Mouse (Mus musculus): ENCODE measurements around the gene Zc2hc1b. TPM values are rescaled to one million over a fixed set of nuclear protein-coding genes. Genes with fewer than 3 reads are reported as not detected.

The Zc2hc1b gene
- total RNA-seq, 2 experiments from 2014 or later, result not detected

DNA sequence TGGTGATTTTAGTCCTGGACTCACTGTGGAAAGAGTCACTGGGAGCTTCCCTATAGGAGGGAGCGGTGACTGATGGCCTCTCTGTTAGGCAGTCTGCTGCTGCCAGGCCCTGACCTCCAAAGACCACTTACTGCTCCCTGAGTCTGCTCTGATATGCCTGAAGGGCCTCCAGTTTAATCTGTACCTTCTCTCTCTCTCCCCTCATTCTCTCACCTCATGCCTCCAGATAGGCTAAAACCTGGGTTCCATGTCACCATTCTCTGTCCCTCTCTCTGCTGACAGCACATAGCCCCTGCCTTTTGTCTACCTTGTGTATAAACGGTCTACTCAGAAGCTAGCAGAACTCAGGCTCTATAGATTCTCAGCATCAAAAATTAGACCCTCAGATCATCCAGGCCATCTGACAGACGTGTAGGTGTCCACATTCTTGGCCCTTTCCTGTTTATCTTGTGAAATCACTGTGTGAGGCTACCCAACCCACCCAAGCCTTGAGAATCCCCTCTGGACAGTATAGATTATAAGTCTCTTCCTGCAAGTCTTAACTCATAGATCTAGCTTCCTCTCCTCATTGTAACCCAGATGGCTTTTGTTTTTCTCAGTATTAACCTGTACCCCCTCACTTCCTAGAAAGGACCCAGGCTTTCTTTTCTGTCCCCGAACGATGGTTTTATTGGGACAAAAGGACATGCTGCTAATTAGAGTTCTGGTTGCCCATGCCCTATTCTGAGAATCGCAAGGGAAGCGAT, 59.6 kb downstream of the Zc2hc1b start:
- no peak for ATAC-seq (replicated peaks; ENCODE audit: low FRiP score, poor library complexity, severe bottlenecking)

DNA sequence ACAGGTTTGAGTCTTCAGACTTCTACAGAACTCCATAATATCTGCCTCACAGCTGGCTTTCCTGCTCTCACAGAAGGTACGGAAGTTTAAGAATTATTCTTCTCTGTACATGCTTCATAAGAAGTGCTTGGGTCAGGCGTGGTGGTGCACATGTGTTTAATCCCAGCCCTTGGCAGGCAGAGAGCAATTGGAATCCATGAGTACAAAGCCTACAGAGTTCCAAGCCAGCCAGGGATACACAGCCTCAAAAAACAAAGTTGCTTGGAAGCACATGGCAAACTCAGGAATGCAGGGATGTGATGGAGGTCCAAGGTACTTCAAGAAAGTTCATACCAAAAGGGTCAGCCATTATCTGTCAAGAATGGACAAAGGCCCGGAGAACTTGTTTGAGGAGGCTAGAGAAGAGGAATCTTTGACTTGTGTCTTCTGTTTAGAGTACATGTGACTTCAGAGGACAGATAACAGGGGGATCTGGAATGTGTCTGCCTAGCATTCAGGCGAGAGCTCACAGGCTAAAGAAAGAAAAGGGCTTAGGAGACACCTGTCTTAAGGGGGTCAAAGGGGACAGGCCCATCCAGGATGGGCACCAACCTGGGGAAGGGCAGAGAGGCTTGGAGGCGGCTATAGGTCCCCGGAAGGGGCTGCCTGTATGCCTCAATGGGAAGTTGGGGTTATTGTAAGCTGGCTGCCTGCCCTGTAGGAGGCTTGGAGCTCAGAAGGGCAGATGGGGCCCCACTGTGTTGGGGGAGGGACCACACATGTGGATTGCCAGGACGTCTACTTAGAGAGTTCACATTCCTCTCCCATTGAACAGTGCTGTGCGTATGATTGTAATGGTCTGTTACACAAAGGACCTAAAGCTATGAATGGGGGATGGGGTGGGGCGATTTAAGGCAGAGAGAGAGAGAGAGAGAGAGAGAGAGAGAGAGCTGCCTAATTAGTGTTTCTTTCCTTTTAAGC, 60.8 kb downstream of the Zc2hc1b start:
- ATAC-seq (replicated peaks; ENCODE audit: low FRiP score, poor library complexity, severe bottlenecking), result no peak

DNA sequence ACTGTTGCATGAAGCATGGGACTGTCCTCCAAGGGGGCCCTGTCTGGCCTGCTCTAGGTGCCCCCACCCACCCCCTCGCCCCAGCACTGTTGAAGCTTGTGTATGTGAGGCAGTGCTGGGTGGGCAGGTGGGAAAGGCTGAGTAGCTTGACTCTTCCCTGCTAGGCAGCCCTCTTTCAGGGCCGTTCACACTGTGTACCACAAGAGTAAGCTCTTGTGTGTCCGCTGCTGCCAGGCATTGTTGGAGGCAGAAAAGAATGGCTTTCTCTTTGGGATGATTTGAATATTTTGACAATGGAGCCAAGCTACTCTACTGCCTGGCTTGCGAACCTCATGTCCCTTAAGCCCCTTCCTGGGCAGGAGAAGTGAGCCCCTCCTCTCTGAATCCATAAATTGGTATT, 62.8 kb downstream of the Zc2hc1b start:
- no peak for ATAC-seq (replicated peaks; ENCODE audit: low FRiP score, poor library complexity, severe bottlenecking)

DNA sequence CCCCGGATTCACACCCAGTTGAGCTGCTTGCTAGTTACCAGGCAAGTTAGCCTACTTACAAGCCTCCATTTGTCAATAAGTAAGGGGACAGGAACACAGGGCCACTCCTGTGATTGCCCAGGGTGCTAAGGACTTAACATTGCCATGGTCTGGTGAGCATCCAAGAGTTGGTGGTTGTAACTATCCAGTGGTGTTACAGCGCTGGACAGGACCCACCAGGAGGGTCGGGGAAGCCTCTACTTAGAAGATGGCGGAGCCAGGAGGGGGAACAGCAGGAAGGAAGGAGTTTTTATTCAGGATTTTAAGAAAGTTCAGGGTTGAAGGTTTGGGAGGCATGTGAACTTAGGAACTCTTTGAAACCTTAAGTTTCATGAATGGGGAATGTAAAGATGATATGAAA, 64.2 kb downstream of the Zc2hc1b start:
- no peak for ATAC-seq (replicated peaks; ENCODE audit: low FRiP score, poor library complexity, severe bottlenecking)

DNA sequence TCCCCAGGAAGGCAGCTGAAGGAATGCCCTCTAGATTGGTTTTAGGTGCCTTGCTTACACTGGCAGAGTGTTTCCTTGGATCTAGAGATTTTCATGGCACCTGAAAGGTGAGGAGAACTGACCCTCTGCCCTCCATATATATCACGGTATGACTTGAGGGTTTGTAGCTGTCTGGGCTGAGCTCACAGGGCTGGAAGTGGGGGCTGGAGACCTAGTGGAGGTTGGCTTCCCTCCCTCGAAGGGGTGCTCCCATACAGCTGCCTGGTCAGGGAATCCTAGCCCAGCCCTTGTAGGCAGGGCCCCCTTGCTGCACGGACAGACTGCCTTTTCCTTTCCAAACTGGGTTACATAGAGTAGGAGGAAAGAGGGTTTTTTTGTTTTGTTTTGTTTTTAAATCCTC, 65.0 kb downstream of the Zc2hc1b start:
- ATAC-seq (replicated peaks; ENCODE audit: low FRiP score, poor library complexity, severe bottlenecking), result no peak

DNA sequence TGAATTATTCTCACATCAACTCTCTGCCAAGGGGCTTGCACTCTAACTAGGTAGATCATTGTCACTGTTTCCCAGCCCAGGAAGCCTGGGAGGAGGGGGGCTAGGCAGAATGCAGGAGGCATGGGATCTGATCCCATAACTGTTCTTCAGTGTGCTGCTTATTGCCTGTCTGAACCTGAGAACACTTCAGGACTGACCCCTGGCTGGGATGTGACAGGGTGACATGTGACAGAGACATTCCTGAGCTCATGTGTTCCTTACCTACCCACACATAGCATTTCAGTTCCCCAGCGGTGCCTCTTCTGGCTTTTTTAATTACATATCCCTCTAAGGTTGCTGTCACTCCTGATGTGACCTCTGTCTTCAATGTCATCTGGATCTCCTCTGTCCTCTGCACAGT, 68.0 kb downstream of the Zc2hc1b start:
- ATAC-seq (replicated peaks; ENCODE audit: low FRiP score, poor library complexity, severe bottlenecking), result no peak

DNA sequence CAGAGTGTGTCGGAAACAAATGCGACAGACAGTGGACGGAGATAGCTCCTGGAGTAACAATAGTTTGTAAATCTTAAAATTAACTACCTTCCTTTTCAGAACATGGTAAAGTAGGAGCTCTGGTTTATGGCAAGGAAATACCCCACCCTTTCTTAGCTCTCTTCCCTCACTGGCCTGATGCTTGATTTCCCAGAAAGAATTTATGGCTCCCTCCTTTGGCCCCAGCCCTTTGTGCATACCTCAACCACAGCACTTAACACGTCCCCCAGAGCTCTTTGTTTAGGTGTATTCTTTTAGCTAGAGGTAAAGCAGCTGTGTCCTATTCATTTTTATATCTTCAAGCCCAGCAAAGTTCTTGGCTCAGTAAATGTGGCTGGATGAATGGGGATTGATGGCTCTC, 69.0 kb downstream of the Zc2hc1b start:
- no peak for ATAC-seq (replicated peaks; ENCODE audit: low FRiP score, poor library complexity, severe bottlenecking)

DNA sequence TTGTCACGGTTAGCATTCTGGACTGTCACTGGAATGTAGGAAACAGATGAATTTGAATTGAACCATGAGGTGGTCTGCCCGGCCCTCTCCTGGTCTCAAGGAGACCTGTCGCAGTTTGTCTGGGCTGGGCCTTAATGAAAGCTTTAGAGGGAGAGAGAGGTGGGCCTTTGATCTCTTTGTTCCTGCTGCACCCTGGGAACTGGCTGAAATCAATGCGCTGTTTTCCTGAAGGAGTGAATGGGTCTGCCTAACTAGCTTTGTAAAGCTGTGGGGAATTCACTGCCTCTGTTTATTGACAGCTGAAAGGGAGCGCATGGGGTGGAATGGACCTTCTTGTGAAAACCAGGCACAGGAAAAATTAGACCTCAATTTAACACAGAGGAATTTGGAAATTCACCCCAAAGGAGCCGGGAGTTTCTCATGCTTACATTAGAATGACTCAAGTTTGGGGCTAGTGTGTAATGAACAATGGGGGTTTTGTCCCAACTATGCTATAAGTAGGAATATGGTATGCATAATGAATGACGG, 69.7 kb downstream of the Zc2hc1b start:
- ATAC-seq (replicated peaks; ENCODE audit: low FRiP score, poor library complexity, severe bottlenecking), result no peak

DNA sequence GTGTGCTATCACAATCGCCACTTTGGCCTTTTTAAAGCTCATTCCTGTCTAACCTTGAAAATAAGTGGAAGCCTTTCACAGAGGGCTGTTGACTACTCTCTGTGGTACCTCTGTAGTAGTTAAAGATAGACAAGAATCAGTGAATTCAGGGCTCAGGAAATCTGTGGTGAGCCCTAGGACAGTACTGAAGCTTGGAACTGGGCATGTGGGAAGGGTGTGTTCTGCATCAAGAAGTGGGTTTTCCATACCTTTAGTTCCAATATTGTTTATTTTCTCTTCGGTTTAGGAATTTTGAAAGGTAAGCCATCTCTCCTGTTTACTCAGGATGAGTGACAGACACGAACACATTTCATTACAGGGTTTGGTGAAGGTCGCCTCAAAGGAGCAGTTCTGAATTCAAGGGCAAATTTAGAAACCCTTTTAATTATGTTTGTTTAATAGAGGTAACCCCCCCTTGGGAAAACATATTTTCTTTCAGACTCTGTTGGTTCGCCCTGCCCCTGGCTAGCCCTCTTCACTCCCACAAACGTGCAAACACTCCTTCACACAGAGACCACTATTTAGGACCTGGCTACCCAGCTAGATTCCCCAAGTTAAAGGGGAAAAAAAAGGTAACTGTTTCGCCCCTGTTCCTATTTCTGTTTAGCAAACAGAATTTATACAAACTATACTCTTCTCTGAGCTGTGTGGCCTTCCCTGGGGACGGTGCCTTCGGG, 70.8 kb downstream of the Zc2hc1b start:
- no peak for ATAC-seq (replicated peaks; ENCODE audit: low FRiP score, poor library complexity, severe bottlenecking)

DNA sequence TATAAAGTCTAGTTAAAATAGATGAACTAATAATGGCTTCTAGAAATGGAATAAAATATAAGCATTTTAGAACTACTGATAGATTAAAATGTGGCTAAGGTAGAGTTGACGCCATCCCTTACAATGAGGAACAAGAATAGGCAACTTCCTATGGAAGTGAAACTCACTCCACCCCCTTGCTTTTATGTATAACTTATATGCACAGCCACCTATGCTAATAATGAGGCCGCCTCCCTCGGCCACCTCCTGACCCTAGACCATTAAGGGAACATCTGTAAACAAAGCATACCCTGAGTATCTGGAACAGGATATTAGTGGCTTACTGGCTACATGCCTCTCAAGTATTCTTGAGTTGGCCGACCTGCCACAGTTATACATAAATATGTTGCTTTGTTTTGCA, 74.0 kb downstream of the Zc2hc1b start:
- ATAC-seq (replicated peaks; ENCODE audit: low FRiP score, poor library complexity, severe bottlenecking), result no peak

DNA sequence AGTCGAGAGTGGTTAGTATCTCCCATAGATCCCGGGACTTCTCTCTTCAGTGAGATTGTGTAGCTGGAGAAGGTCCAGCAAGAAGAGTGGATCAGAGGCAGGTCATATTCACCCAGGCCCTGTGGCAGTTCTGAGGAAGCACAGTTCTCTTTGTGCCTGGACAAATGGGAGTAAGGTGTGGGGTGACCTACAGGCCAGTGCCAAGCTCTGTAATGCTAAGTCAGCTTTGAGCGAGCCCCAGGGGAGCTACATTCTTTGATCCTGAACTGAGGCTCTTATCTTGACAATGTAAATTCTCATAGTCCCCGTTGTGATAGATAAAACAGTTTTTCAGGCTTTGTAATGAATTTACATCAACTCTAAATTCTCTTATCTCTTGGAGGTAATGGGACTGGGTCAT, 75.5 kb downstream of the Zc2hc1b start:
- ATAC-seq (replicated peaks; ENCODE audit: low FRiP score, poor library complexity, severe bottlenecking), result no peak

DNA sequence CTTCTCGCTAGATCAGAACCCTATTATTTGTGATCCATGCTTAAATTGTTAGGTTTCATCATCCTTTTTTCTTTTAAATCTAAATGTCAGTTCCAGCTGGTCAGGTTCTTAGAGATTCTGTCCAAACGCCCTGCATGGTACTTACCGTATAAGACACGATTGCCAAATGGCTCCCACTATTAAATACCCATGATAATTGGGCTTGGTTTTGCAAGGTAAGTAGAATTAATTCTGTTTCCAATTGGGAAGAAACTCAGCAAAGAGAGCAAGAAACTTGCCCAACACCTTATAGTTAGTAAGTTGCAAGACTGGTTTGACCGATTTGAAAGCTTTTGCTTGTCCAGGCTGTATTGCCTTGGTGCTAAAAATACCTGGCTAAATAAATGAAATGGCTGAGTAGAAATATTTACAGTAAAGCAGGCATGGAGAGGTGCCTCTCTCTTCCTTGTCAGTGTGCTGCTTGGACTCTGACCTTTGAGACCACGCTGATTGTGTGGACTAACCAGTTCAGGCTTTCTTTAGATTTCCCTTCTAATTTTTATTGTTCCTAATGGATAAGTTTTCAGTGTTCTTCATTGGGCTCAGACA, 77.7 kb downstream of the Zc2hc1b start:
- no peak for ATAC-seq (replicated peaks; ENCODE audit: low FRiP score, poor library complexity, severe bottlenecking)

Other genes starting within 250 kb of the Zc2hc1b start
- gene Stx11, start 213.7 kb downstream of the Zc2hc1b start, total RNA-seq (2015; ENCODE audit: low replicate concordance), result 5.9 and 11.5 TPM in 2 replicates
- 6.9 and 10.2 TPM in 2 replicates for gene Stx11, start 213.7 kb downstream of the Zc2hc1b start, total RNA-seq (2017; ENCODE audit: low replicate concordance)
- 4.7 and 6.7 TPM in 2 replicates for gene Sf3b5, start 172.7 kb downstream of the Zc2hc1b start, total RNA-seq (2015; ENCODE audit: low replicate concordance)
- 3.7 and 5.6 TPM in 2 replicates for gene Sf3b5, start 172.7 kb downstream of the Zc2hc1b start, total RNA-seq (2017; ENCODE audit: low replicate concordance)
- not detected in 2 replicates for gene Plagl1, start 117.5 kb downstream of the Zc2hc1b start, total RNA-seq (2015; ENCODE audit: low replicate concordance)
- not detected in 2 replicates for gene Plagl1, start 117.5 kb downstream of the Zc2hc1b start, total RNA-seq (2017; ENCODE audit: low replicate concordance)
- gene Ltv1, start 15.1 kb upstream of the Zc2hc1b start, total RNA-seq (2015; ENCODE audit: low replicate concordance), result 10.1 and 22.7 TPM in 2 replicates
- 6.0 and 6.8 TPM in 2 replicates for gene Ltv1, start 15.1 kb upstream of the Zc2hc1b start, total RNA-seq (2017; ENCODE audit: low replicate concordance)

All from erythroid progenitor cell, adult 5-6 weeks (primary cell).